Mouse (Mus musculus) lung, embryonic 16.5 days (tissue): Measurements from ENCODE around the gene Diras1. TPM values are rescaled to one million over a fixed set of nuclear protein-coding genes. Genes with fewer than 3 reads are reported as not detected.
"Not testable (repeated sequence)": the region's sequence is repeated elsewhere in the genome, so short reads cannot be mapped to it uniquely, and the experiment has no call there.

Source experiments
- ATAC-seq: fragments of 200-750 bp; cut with Nextera tagmentation; 2 replicates; pipeline ENCODE4 v1.8.0; 2017; ENCODE audit warnings: low read depth, mild to moderate bottlenecking, moderate library complexity
- H3K27ac ChIP-seq: fragments of 300-500 bp; sonication (generic); 2 replicates; pipeline ENCODE4 v1.5.1; 2014; ENCODE audit warnings: mild to moderate bottlenecking, control low read depth, low read length
- H3K27me3 ChIP-seq: fragments of 300-500 bp; sonication (generic); 2 replicates; pipeline ENCODE4 v1.6.1; 2014; ENCODE audit warnings: low read depth, low read length, mixed read lengths; ENCODE audit not compliant: control insufficient read depth, insufficient read depth
- H3K36me3 ChIP-seq: fragments of 300-500 bp; sonication (generic); 2 replicates; pipeline ENCODE4 v1.6.1; 2014; ENCODE audit warnings: low read length; ENCODE audit not compliant: control insufficient read depth, insufficient read depth
- H3K4me1 ChIP-seq: fragments of 300-500 bp; sonication (generic); replicated peaks from 2 replicates; pipeline ENCODE4 v1.6.1; 2014; ENCODE audit warnings: low read length, mixed read lengths; ENCODE audit not compliant: control insufficient read depth, insufficient read depth
- H3K4me2 ChIP-seq: fragments of 300-500 bp; sonication (generic); 2 replicates; pipeline ENCODE4 v1.6.1; 2014; ENCODE audit warnings: low read depth, low read length, control low read depth
- H3K4me3 ChIP-seq: fragments of 300-500 bp; sonication (generic); 2 replicates; pipeline ENCODE4 v1.5.1; 2014; ENCODE audit warnings: mild to moderate bottlenecking, low read length, control low read depth
- H3K9ac ChIP-seq: fragments of 300-500 bp; sonication (generic); 2 replicates; pipeline ENCODE4 v1.6.1; 2014; ENCODE audit warnings: low read length, control low read depth
- H3K9me3 ChIP-seq: fragments of 300-500 bp; sonication (generic); 2 replicates; pipeline ENCODE4 v1.6.1; 2016; ENCODE audit warnings: low read length; ENCODE audit not compliant: control insufficient read depth
- WGBS: fragments of 180-500 bp; shearing (Covaris S2); extraction: QIAGEN DNeasy Blood & Tissue Kit; methylation state at CpG from one replicate; pipeline ENCODE4 v1.1.7; 2014; 5-methylcytosine and 5-hydroxymethylcytosine counted together
- polyA plus RNA-seq: library from polyadenylated mRNA; unstranded; fragments of >200 nt; fragmentation: Nextera tagmentation; extraction: Ambion mirVana; gene quantifications from 2 replicates; pipeline ENCODE4 v1.2.1, GENCODE M21; 2015

Diras1 gene
- 0.11 and 0.72 TPM in 2 replicates for polyA plus RNA-seq

DNA sequence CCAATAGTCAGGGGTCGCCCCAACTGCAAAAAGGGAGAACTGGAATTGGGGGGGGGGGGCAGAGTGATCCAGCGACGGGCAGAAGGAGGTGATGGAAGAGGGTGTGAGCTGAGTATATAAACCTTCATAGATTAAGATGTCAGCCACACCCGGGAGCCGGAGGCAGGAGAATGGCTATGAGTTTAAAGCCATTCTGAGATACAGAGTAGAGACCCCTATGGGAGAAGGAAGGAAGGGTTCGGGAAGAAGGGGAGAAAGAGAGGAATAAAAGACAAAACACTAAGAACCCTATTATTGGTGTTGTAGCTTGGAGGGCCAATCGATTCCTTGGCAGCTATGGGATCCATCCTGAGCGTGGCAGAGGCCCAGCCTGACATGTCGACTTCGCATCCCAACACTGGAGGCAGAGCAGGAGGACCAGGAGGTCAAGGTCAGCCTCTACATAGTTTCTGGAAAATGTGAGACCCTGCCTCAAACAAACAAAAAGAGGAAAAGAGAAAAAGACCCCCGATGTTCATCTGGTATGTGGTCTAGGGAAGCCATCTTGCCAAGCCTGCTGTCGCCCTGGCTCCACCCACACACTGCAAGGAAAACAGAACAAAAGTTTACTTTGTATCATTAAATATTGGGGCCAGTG is at the start of gene Diras1:
TSS of gene Diras1 (minus strand) at position 24 of the 637 bp plus-strand sequence.
- no peaks in the 10 kb centered on the region for H3K4me1 ChIP-seq
- peak within 1 kb of the TSS; percentile 25 for H3K4me3 ChIP-seq
- peak within 1 kb of the TSS; percentile 42 for H3K4me2 ChIP-seq
- no peak within 1 kb of the TSS for H3K27ac ChIP-seq
- peaks cover 30% of the 10 kb centered on the region for H3K27me3 ChIP-seq
- no peak within 1 kb of the TSS for H3K9ac ChIP-seq
- 43% methylated on average over 12 of the region's 12 CpGs for WGBS
- H3K36me3 ChIP-seq, result peaks cover 6% of the 10 kb centered on the region
- H3K9me3 ChIP-seq, result no peaks in the 10 kb centered on the region
- ATAC-seq, result no peak

DNA sequence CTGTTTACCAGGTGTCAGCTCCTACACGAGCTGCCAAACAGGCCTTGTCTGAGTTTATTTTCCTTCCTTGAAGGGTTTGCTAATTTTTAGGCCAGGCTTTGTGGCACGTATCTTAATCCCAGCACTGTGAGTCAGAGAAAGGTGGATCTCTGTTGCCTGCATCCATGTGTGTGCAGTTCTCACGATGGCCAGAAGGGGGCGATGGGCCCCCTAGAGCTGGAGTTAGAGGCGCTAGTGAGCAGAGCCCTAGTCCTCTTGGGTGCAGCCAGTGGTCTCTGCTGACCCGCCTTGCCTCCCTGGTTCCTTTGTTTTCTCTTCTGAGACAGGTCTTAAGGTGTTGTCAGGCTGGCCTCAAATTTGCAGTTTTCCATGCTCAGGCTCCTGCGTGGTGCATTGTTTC is 48.0 kb upstream of the Diras1 start:
- no peak overlapping the region for H3K4me3 ChIP-seq
- no peak overlapping the region for H3K9ac ChIP-seq
- H3K36me3 ChIP-seq, result peaks cover 11% of the 10 kb centered on the region; the same call in 1 of the 2 replicates
- H3K4me2 ChIP-seq, result no peak overlapping the region
- 57% methylated on average over 7 of the region's 7 CpGs for WGBS
- no peaks in the 10 kb centered on the region for H3K9me3 ChIP-seq
- H3K4me1 ChIP-seq, result peaks cover 11% of the 10 kb centered on the region
- H3K27ac ChIP-seq, result no peak overlapping the region
- no peaks in the 10 kb centered on the region for H3K27me3 ChIP-seq
- ATAC-seq, result no peak

DNA sequence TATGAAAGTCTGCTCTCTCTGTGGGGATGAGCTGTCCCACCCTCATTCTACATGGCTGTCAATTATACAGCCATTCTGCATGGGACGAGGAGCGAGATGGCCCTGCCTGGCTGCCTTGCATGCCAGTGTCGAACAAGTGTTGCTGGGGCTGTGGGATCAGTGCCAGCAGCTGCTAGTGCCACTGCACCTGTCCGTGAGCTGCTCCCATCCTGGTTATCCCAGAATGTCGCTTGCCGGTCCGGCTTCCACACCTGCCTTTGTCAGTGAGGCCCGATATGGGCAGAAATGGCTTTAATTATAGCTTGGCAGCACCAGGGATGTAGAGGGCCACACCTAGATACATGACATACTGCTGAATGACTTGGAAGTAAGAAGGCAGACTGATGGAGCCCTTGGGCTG is 46.8 kb upstream of the Diras1 start:
- H3K9ac ChIP-seq, result no peak overlapping the region

DNA sequence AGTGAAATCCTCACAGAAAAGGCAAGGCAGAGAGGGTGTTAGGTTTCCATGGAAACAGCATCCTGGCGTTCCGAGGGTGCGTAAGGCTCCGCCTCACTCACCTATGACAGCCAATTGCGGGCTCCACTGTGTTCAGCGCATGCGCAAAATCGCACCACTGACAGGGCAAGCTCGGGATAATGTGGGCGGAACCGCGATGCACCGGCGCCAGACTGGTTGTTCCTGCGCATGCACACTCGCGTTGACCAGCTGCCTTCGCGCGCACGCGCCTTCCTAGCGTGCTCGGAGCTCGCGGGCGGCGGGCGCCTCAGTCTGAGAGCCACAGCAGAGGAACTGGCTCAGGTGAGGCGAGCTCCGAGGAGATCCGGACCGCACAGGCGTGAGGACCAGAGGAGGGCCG is 44.4 kb upstream of the Diras1 start, which contains the start of gene Thop1:
TSS of gene Thop1 (plus strand) at position 200 of the 400 bp plus-strand sequence.
- peak within 1 kb of the TSS; percentile 55 for H3K4me3 ChIP-seq
- peak within 1 kb of the TSS; percentile 66 for H3K9ac ChIP-seq
- WGBS, result under 1% methylated on average over 35 of the region's 35 CpGs
- H3K27ac ChIP-seq, result no peak within 1 kb of the TSS
- peak; percentile 98 for ATAC-seq
- peaks cover 11% of the 10 kb centered on the region for H3K4me1 ChIP-seq
- no peaks in the 10 kb centered on the region for H3K27me3 ChIP-seq
- 0 out of 2 replicates have a peak, but pooled peaks cover 2% of the 10 kb centered on the region for H3K36me3 ChIP-seq
- peak within 1 kb of the TSS; percentile 63 for H3K4me2 ChIP-seq
- H3K9me3 ChIP-seq, result no peaks in the 10 kb centered on the region

More for the DNA sequence above, 46.8 kb upstream of the Diras1 start:
- H3K36me3 ChIP-seq, result peaks cover 6% of the 10 kb centered on the region; the same call in 1 of the 2 replicates
- no peaks in the 10 kb centered on the region for H3K27me3 ChIP-seq
- peaks cover 11% of the 10 kb centered on the region for H3K4me1 ChIP-seq
- no peak overlapping the region for H3K4me3 ChIP-seq
- no peak overlapping the region for H3K4me2 ChIP-seq
- no peaks in the 10 kb centered on the region for H3K9me3 ChIP-seq
- no peak for ATAC-seq
- 92% methylated on average over 8 of the region's 8 CpGs for WGBS
- H3K27ac ChIP-seq, result no peak overlapping the region

GRCm38 (mm10) chr10:81068706-81069105 is 43.2 kb upstream of the Diras1 start:
- H3K4me1 ChIP-seq, result peaks cover 11% of the 10 kb centered on the region
- 69% methylated on average over 5 of the region's 5 CpGs for WGBS
- ATAC-seq, result no peak

DNA sequence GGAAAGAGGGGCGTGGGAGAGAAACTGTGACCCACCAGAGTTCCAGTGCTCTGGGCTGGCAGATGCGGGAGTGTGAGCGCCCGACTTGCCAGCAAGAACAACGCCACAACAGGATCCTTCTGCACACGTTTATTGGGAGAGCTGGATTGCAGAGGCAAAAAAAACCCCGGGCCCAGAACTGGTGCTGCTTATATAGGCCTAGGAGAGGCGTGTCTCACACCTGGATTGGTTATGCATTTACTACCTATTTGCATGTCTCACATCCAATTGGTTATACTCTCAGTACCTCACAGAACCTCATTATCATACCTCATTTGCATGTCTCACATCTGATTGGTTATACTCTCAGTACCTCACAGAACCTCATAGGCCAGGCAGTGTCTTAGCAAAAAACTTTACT is 39.1 kb upstream of the Diras1 start:
- H3K4me1 ChIP-seq, H3K9ac ChIP-seq, H3K9me3 ChIP-seq, H3K36me3 ChIP-seq, H3K27me3 ChIP-seq, H3K27ac ChIP-seq, H3K4me3 ChIP-seq, H3K4me2 ChIP-seq, ATAC-seq: not testable (repeated sequence)
- 80% methylated on average over 8 of the region's 8 CpGs for WGBS

More at GRCm38 (mm10) chr10:81068706-81069105, 43.2 kb upstream of the Diras1 start:
- no peak overlapping the region for H3K4me3 ChIP-seq
- no peak overlapping the region for H3K27ac ChIP-seq
- no peak overlapping the region for H3K9ac ChIP-seq
- no peaks in the 10 kb centered on the region for H3K9me3 ChIP-seq
- no peaks in the 10 kb centered on the region for H3K27me3 ChIP-seq
- no peak overlapping the region for H3K4me2 ChIP-seq
- no peaks in the 10 kb centered on the region for H3K36me3 ChIP-seq

GRCm38 (mm10) chr10:81062710-81063109 is 37.2 kb upstream of the Diras1 start:
- no peaks in the 10 kb centered on the region for H3K27me3 ChIP-seq
- no peaks in the 10 kb centered on the region for H3K36me3 ChIP-seq
- peaks cover 9% of the 10 kb centered on the region for H3K4me1 ChIP-seq
- no peak overlapping the region for H3K27ac ChIP-seq
- WGBS, result 44% methylated on average over 4 of the region's 4 CpGs
- no peaks in the 10 kb centered on the region for H3K9me3 ChIP-seq
- 0 out of 2 replicates have a peak overlapping the region, but pooled peaks have one; percentile 26 for H3K9ac ChIP-seq
- no peak overlapping the region for H3K4me3 ChIP-seq
- H3K4me2 ChIP-seq, result no peak overlapping the region
- ATAC-seq, result no peak

- H3K27ac ChIP-seq, result peak within 1 kb of the TSS; percentile 43; the same call in 1 of the 2 replicates
- whole genome bisulfite sequencing, result under 1% methylated on average over 48 of the region's 48 CpGs
- peak within 1 kb of the TSS; percentile 97 for H3K4me3 ChIP-seq
- no peaks in the 10 kb centered on the region for H3K36me3 ChIP-seq
- ATAC-seq, result peak; percentile 98
- no peaks in the 10 kb centered on the region for H3K9me3 ChIP-seq
- H3K4me2 ChIP-seq, result peak within 1 kb of the TSS; percentile 95
- H3K9ac ChIP-seq, result peak within 1 kb of the TSS; percentile 94
- peaks cover 9% of the 10 kb centered on the region for H3K4me1 ChIP-seq
- H3K27me3 ChIP-seq, result no peaks in the 10 kb centered on the region
Measured at GRCm38 (mm10) chr10:81059603-81060543, 34.4 kb upstream of the Diras1 start, which contains the start of gene Sgta. Sgta (minus strand) TSS chr10:81060181.

- Histone ChIP-seq H3K27ac (no peak overlapping the region), H3K4me3 (peak overlapping the region; percentile 97), H3K9ac (peak overlapping the region; percentile 94), H3K27me3 (no peaks in the 10 kb centered on the region), H3K4me1 (peaks cover 9% of the 10 kb centered on the region), H3K36me3 (no peaks in the 10 kb centered on the region), H3K9me3 (no peaks in the 10 kb centered on the region), H3K4me2 (peak overlapping the region; percentile 95)
- no peak for ATAC-seq
- WGBS, result 67% methylated on average over 6 of the region's 6 CpGs
Measured at GRCm38 (mm10) chr10:81058896-81059295, 33.4 kb upstream of the Diras1 start.
